Mouse (Mus musculus): ENCODE measurements at regions not wholly inside any gene's neighbourhood (a gene's known extent, or its start where the extent isn't known, plus 50 kb on each side); places are given as distances from the start of the nearest gene placed in this dataset.

DNA sequence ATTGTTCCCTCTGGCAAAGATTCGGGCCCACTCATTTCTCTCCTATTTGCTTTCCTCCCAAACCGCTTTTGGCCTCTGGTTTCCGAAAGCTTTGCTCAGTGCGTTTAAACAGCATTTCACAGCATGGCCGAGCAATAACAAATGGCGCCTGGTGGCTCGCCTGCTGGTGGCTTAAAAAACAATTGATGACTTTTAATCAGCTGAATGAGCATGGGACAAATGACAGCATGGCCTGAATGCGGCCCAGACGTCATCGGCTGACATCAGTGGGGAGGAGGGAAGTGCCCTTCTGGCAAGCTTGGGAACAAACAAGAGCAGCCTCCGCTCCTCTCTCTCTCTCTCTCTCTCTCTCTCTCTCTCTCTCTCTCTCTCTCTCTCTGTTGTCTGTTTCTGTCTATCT lies 362.3 kb downstream of the Bcor start:
- no peak for DNase-seq (ENCODE audit: low spot score)

DNA sequence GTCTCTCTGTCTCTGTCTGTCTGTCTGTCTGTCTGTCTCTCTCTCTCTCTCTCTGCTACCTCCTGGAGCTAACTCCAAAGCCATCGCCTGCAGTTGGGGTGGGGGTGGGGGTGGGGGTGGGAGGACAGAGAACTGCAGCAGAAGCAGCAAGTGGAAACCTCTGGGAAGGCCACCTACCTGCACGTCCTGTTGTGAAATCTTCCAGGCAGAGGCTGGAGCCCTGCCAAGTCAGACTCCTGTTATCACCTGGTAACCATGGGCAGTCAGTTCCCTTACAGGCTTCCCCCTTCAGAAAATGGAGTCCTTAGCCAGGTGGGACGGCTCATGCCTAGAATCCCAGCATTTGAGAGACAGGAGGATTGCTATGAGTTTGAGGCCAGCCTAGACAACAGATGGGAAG lies 361.8 kb downstream of the Bcor start:
- DNase-seq (ENCODE audit: low spot score) = no peak

DNA sequence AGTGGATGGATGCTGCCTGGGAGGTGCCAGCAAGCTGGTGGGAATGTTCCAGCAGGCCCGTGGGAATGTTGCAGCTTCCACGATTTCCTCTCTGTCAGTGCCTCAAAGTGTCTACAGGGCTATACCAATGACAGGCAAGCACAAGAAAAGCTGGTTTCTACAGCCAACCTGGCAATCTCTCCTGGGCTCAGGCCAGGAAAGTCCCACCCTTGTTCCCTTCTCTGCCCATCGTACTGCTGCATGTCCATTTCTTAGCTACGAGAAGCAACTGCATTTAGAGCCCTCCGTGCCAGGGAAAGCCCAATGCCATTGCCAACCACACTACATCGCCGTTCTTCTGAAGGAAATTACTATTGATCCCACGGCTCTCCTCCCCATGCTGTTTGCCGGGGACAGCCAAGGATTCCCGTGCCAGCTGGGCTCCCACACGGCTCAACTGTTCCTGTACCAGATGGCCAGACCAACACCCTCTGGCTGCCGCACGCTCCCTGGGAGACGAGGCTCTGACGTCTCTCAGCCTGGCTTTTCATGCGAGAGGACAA lies 359.7 kb downstream of the Bcor start:
- no peak for DNase-seq (ENCODE audit: low spot score)

DNA sequence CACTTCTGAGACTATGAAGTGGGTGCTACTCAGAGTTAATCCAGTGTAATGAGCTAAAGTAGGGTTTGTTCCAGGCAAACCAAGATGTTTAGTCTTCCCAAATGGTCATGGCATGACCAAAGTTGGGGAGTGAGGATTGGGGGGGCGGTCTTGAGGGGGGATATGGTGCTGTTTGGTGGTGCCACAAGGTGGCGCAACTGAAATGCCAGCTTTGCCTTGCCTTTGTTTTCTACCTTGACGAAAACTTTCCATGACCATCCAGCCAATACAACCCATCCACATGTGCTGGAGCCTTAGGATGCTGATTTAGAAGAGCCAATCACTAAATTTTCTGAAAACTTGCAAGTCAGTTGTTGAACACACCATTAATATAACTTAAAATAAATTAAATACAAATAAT lies 358.9 kb downstream of the Bcor start:
- no peak for DNase-seq (ENCODE audit: low spot score)

DNA sequence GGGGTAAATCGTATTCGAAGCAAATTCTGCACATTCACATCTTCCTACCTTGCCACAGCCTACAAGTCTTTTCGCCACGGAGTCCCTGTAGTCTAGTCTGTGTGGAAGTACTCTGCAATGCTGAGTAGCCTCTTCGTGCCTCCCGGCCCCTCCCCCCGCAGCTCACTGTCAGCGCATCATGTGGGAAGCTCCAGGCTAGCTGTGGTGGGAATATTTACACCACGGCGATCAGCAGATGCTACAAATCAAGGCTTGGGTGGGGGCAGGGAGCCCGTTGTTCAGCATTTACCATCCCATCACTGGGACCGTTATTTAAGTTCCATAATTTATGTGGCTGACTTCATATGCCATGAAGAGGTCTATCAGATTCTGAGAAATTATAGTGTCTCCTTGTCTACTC lies 358.5 kb downstream of the Bcor start:
- no peak for DNase-seq (ENCODE audit: low spot score)

DNA sequence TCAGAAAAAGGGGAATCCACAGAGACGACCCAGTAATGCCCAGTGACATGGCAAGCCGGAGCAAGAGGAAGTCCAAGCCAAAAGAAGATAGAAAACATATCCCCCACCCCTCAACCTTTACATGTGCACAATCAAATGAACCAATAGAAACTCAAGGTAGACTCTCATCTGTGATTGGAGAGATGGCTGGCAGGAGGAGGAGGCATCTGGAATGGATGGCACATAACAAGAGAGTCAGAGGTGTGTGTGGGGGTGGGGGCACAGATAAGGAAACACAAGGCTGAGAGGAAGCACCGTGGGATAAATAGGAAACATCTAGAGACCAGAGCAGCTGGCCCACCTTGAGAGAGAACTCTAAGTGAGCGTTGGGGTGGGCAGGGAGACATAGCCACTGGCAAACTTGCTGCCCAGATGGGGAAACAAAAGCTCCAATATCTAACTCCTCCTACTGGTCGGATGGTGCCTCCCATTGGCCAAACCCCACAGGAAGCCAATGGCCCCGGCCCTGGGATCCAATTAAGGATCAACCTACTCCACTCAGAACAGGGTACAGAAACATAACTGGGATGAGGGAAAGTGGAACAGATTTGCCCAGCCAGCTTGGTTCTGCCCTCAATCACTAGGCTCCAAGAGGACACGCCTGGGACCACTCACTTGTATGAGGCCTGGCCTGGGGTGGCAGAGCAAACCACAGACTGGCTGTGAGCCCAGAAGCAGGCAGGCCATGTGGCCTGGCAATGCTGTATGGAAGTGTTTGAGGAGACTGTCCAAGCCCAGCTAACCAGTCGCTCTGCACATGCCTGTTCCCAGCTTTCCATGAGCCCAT lies 357.9 kb downstream of the Bcor start:
- no peak for DNase-seq (ENCODE audit: low spot score)

DNA sequence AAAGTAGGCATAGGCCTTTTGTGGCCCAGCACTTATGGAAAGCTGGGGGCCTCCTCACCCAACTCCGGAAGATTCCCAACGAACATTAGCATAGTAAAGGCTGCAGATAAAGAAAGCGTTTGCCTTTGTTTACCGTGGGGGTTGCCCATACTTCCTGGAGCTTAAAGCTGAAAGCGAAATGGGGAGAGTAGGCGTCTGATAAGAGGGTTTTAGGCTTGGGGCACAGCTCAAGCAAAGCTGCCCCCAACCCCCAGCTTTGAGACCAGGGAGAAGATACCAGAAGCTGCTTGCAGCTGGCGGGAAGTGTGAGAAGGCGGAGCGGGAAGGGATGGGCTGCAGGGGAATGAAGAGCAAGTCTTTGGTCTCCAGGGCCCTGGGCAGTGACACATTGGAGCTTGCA lies 356.9 kb downstream of the Bcor start:
- no peak for DNase-seq (ENCODE audit: low spot score)

DNA sequence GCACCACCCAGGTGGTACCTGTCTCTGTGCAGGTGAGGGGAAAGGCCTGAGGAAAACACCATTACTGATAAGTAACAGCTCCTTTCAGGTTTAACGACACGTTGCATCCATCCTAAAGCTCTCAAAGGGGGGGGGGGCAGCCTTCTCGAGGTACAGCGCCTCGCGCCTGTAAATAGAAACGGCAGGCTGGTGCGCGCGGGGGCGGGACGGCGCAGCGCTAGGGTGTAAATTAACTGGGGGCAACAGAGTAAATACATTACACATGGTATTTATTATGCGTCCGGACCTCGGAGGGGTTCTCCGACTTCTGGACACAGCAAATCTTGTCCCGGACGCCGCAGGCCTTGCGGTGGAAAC lies 353.3 kb downstream of the Bcor start:
- DNase-seq (ENCODE audit: low spot score) = no peak

DNA sequence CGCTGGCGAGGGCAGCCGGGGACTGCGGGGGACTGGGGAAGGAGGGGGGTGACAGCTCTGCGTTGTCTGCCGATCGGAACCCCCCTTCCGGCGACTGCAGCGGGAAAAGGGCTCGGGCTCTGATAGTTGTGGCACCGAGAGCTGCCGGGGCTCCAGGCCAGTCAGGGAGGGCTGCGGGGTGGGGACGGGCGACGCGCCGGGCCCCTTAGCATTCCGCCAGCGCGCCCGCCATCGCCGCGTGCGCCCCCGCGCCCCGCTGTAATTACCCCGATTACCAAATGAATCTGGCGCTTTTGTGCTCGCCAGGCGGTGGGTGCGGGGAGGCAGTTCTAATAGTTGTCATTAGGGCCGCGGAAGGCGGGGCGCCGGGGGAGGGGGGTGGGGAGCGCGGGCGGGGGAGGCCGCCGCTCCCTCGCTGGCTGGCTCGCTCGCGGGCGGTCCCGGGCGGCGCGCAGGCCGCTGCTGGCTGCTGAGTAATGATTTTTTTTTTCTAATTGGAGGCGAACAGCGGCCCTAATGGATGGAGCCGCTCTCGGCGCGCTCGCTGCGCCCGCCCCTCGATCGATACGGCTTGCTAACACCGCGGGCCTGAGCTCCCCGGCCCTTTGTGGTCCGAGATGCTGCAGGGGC lies 352.8 kb downstream of the Bcor start:
- no peak for DNase-seq (ENCODE audit: low spot score)

DNA sequence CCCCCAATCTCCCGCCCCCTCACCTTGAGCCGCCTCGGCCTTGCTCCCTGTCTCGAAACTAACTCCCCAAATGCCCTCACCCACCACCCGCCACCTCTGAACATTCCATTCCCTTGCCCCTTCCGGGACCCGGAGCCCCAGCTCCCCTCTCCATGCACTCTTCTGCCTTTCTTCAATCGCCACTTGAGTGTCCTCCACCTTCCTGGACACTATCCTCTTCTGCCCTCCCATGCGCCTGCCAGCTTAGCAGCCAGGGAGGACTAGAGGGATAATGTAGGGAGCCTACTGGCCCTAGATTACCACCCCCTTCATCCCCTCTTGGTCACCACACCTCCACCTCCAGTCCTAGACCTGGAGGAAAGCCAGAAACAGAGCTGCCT lies 352.3 kb downstream of the Bcor start:
- no peak for DNase-seq (ENCODE audit: low spot score)

DNA sequence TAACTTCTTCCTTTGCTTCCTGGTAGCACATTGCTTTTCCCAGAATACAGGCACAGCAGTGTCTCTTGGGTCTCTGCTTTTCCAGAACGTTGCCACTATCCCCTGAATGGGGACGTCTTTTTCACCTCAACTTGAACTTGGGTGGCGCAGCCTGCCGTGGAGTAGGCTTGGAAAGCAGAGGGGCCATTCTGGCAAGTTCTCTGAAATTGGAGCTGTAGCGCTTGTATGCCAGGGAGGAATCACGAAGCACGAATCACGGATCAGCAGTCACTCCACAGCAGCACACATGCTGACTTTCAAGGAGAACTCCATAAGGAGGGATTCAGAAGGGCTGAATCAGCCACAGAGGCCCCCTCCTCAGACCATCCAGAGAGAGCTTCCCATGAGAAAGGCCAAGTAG lies 351.2 kb downstream of the Bcor start:
- no peak for DNase-seq (ENCODE audit: low spot score)

DNA sequence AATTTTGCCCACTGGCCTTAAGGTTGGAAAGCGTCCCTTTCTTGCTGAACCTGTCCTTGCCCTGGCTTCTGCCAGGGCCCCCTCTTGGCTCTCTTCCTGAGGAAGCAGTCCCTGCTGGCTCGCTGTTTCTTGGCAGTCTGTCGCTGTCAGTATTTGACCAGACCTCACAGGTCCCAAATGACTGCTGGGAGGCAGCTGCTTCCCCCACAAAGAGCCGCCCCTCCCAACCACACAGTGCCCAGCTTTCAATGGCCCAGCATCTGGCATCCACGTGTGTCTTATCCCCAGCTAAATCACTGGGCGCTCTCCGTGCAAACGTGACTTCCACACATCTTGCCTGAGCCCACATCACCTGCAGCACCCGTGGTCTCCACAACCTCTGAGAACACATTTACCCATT lies 345.3 kb downstream of the Bcor start:
- DNase-seq (ENCODE audit: low spot score) = no peak

DNA sequence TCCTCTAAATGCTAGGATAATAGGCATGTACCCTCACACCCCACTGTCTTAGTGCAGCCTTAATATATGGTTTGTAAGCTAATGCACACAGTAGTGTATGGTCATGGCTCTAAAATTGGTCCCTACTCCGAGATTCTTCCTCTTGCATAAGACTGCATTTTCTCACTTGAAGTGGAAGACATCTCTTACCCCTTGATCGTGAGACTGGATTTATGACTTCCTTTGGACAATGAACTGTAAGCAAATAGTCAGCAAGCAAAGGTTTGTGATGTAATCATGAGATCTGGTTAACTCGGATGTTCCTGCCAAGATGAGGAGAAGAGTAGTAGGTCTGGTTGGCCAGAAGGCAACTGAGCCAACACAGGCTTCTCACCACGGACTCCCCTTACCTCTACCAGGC lies 344.3 kb downstream of the Bcor start:
- DNase-seq (ENCODE audit: low spot score) = no peak

DNA sequence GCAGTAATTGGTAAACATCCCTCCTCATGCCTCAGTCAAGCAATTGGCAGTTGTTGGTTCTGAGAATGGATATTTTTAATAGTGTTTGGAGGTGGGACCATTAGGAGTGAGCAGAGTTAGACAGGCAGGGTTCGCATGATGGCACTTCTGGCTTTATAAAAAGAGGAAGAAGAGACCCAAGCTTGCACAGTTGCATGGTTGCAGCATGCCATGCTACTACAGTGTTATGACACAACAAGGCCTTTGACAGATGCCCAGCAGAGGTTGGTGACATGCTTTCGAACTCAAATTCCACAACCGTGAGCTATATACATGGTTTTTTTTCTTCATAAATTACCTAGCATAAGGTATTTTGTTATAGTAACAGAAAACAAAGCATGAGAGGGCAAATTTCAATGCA lies 341.5 kb downstream of the Bcor start:
- no peak for DNase-seq (ENCODE audit: low spot score)

DNA sequence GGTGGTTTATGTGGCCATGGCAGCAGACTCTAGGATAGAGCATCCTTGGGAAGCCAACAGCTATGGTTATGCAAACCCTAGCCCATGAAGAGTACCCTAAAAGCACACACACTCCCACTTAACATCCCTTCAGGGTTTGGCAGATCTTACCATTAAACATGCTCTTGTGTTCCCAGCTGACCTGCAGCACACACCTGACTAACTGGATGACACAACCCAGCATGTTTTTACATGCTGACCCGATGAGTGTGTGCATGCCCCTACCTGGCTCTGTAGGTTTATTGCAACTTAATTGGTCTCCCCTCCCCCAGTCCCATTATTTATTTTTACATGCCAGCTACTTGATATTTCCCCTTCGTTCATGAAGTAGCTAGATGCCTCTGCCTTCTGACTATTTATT lies 339.0 kb downstream of the Bcor start:
- no peak for DNase-seq (ENCODE audit: low spot score)

DNA sequence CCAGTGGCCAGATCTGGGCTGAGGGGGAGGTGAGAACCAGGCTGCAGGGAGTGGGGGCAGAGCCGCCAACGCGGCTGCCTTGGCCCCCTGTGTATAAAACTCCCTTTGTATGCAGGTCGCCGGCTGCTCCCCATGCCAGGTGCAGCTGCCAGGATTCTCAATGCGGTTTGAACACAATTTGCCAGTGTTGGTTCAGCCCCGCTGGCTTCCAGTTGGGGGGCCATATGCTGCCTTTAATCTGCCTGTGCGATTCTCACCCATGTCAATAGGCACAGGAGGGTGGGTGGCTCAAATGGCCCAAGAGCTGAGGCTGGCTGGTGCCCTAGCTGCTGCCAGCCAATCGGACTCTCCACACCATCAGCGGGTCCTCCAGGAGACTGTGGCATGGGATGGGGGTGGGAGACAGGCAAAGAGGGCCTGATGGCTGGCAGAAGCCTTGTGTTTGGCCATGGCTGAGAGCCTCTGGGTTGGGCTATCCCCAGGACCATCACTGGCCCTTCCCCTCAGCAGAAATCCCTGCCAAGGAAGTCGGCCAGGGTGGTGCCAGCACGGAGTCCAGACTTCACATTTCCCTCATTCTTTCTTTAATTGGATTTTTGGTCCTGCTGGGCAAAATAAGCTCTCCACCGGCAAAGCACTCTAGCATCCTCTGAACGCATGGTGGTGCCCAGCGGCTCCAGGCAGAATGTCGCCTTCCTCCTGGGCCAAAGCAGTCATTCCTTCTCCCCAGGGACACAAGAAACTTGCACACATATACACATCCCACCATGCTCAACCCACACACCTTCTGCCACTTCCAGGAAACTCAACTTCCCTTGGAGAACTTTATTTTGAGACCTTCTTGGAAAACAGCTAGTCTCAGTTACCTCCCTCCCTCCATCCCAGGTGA lies 338.0 kb downstream of the Bcor start:
- no peak for DNase-seq (ENCODE audit: low spot score)

DNA sequence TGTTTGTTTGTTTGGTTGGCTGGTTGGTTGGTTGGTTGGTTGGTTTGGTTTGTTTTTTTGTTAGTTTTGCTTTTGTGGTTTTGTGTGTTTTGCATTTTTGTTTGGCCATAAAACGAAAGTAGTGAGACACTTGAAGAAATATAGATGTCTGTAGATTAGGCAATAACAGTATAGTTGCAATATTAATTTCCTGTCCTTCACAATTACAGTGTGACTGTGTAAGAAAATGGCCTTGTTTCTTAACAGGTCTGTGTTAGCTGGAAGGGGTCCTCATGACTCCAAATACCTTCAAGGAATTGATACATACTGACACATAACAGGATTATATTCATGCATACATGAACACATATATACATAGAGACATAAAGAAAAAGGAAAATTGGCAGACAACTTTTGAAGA lies 334.2 kb downstream of the Bcor start:
- no peak for DNase-seq (ENCODE audit: low spot score)

DNA sequence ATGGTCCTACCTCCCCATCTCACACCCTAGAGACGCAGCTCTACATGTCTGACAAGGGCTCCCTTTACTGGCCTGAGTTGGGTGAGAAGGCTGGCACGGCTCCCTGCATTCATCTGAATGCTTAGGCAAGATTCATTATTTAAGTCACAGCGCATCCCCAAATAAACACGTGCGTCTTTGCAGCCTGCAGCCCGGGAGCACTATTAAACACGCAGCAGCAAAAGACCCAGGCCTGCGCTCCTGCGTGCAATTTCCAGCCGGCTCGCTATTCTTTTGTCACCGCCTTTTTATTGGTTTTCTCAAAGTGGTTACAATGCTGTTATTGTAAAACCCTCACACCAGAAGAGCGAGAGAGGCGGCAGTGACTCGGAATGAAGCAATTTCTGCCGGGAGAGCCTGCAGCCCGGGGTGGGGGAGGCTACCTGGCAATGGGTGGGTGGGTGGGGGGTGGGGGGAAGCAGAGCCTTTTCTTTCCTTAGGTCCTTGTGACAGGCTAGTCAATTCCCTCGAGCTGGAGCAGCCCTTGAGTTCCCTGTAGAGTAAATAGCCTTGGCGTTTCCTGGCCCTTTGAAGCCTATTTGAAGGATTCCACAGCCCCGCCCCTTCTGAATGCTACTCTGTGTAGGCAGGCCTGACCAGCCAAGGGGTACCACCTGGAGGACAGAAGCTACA lies 333.3 kb downstream of the Bcor start:
- no peak for DNase-seq (ENCODE audit: low spot score)

DNA sequence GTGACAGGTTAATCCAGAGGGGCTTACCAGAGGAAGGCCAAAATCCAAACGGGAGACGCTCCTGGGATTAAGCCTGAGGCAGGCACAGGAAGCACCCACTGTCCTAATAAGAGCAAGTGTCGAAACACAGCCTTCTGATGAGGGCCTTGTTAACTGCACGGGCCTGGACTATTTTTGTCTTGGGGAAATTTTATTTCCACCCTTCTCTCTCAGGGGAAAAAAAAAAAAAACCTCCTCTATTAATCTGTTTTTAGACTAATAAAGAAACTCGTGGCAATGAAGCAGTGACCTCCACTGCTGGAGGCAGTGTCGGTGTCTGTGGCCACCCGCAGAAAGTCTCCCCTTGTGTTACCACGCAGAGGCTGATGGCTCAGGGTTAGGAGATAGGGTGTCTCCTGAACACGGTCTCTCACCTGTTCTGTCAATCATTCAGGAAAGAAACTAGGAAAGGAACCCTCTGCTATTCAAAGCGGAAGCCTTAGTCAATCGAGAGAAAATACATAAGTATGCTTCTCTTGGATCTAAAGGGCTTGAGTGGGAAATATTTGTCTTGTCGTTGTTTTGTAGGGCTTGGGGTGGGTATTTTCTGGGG lies 330.6 kb downstream of the Bcor start:
- DNase-seq (ENCODE audit: low spot score) = no peak

DNA sequence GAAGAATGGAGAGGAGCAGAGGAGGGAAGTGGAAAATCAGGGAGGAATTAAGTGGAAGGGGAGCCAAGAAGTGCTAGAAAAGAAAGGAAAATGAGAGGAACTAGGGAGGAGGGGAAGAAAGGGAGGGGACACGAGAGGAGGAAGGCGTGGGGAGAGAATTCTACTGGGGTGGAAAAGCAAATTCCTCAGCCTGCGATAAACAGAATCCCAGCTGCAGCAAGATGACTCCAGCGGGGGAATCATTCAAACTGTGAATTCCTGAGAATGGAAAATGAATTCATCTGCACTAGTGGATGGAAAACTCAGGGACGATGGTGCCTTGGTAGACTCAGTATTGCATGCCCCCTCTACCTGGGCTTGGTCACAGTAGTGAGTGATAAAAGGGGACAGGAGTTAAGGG lies 322.6 kb downstream of the Bcor start:
- no peak for DNase-seq (ENCODE audit: low spot score)

DNA sequence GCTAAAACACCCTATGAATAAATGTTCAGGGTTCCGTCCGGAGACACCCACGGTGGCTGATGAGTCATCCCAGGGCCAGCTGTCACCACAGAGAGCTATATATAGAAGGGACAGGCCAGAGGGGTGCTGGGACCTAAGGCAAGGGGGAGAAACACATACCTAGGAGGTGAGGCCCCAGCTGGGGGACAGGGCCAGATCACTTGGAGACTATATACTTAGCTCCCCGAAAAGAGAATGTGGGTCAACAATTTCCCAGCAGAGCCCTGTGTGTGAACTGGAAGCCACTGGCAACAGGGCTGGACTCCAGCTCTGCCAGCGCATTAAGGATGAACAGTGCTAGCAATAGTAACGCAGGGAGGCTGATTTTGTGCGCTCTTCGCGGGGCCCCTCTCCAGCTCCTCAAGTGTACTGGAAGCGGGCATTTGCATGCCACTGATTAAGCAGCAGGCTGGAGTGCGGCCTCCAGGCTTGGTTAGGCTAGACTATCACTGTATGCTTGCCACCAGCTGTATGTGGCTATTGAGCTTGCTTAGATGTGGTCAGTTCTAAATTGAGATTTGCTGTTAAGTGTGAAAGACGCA lies 320.4 kb downstream of the Bcor start:
- no peak for DNase-seq (ENCODE audit: low spot score)

Measured in ovary, adult 18-20 months (tissue).